Mouse (Mus musculus): ENCODE results near the gene Trim27. TPM values are rescaled to one million over a fixed set of nuclear protein-coding genes. Genes with fewer than 3 reads are reported as not detected.

Trim27 gene
- total and polyA plus RNA-seq, 3 experiments, result 134 to 198 (median 146) TPM

GRCm38 (mm10) chr13:21179724-21180550, 692 bp downstream of the Trim27 start:
- H3K79me2 ChIP-seq (replicated peaks; ENCODE audit: control insufficient read depth, extremely low read depth, insufficient read depth, poor library complexity, severe bottlenecking), result peaks cover 39% of the 10 kb centered on the region
- in situ Hi-C loops (cut with MboI; ENCODE audit: low pct_ligation_motif_present, low pct_unique_long_range_greater_than_20kb, low sequenced_read_pairs), result loop anchor here (5.0 to 10.0 kb wide), 2 partner anchors 42 to 845 kb away; no protein-coding TSS in a partner anchor
- TF ChIP-seq SMC3 (IDR thresholded peaks at IDR 0.05; ENCODE audit: low read depth, low read length) (no peak), RCOR1 (conservative IDR thresholded peaks at IDR 0.05; ENCODE audit: low read depth, low read length) (0 out of 2 replicates have a peak, but pooled peaks have one; percentile 34), MEF2A (IDR thresholded peaks at IDR 0.05; ENCODE audit: borderline replicate concordance, low read depth, low read length) (0 out of 2 replicates have a peak, but pooled peaks have one; percentile 17), JUN (IDR thresholded peaks at IDR 0.05; ENCODE audit: insufficient read depth, low read depth, low read length) (no peak), PAX5 (IDR thresholded peaks at IDR 0.05; ENCODE audit: low read length) (no peak), MAZ (IDR thresholded peaks at IDR 0.05; ENCODE audit: low read depth, low read length) (no peak), TCF12 (IDR thresholded peaks at IDR 0.05; ENCODE audit: low read depth, low read length) (peak; percentile 75), NRF1 (IDR thresholded peaks at IDR 0.05; ENCODE audit: low read depth, low read length) (peak; percentile 83), IRF4 (IDR thresholded peaks at IDR 0.05; ENCODE audit: low read depth, low read length) (peak; percentile 26; the same call in 1 of the 2 replicates), GABPA (IDR thresholded peaks at IDR 0.05; ENCODE audit: insufficient replicate concordance, low read depth, low read length) (no peak; the same call in 1 of the 2 replicates), RAD21 (IDR thresholded peaks at IDR 0.05; ENCODE audit: low read depth, low read length) (no peak), CHD2 (IDR thresholded peaks at IDR 0.05; ENCODE audit: low read length) (no peak), KAT2A (IDR thresholded peaks at IDR 0.05; ENCODE audit: insufficient replicate concordance, low read length) (peak; percentile 72; the same call in 1 of the 2 replicates), USF2 (conservative IDR thresholded peaks at IDR 0.05; ENCODE audit: low read depth, low read length) (no peak), MXI1 (IDR thresholded peaks at IDR 0.05; ENCODE audit: low read depth, low read length) (0 out of 2 replicates have a peak, but pooled peaks have one; percentile 75), MYC (IDR thresholded peaks at IDR 0.05; ENCODE audit: low read depth, low read length) (peak; percentile 76), UBTF (IDR thresholded peaks at IDR 0.05; ENCODE audit: low read depth, low read length) (peak; percentile 67; the same call in 1 of the 2 replicates), E2F4 (IDR thresholded peaks at IDR 0.05; ENCODE audit: insufficient replicate concordance, low read depth, low read length) (peak; percentile 90; the same call in 1 of the 2 replicates), BHLHE40 (IDR thresholded peaks at IDR 0.05; ENCODE audit: low read depth, low read length) (peak; percentile 18; the same call in 1 of the 2 replicates), SIN3A (IDR thresholded peaks at IDR 0.05; ENCODE audit: low read length) (no peak; the same call in 1 of the 2 replicates), ZC3H11A (IDR thresholded peaks at IDR 0.05; ENCODE audit: low read depth, low read length) (no peak), ETS1 (conservative IDR thresholded peaks at IDR 0.05; ENCODE audit: low read depth, low read length) (no peak), ELF1 (IDR thresholded peaks at IDR 0.05; ENCODE audit: low read depth, low read length) (peak; percentile 63), USF1 (IDR thresholded peaks at IDR 0.05; ENCODE audit: low read depth, low read length) (no peak; the same call in 1 of the 2 replicates), ZNF384 (IDR thresholded peaks at IDR 0.05; ENCODE audit: low read depth, low read length) (no peak), HCFC1 (IDR thresholded peaks at IDR 0.05; ENCODE audit: low read depth, low read length) (peak; percentile 72), POLR2AphosphoS2 (IDR thresholded peaks at IDR 0.05; ENCODE audit: low read depth, low read length) (peak; percentile 75), ZMIZ1 (IDR thresholded peaks at IDR 0.05; ENCODE audit: low read depth, low read length) (peak; percentile 75; the same call in 1 of the 2 replicates), EP300 (IDR thresholded peaks at IDR 0.05; ENCODE audit: low read length) (no peak), MAFK (IDR thresholded peaks at IDR 0.05; ENCODE audit: insufficient replicate concordance, low read length) (no peak), CTCF (conservative IDR thresholded peaks at IDR 0.05 in 1 of 2, IDR thresholded peaks at IDR 0.05 in 1 of 2; ENCODE audit: low read depth in 2 of 2, low read length in 2 of 2) (no peak), CHD1 (IDR thresholded peaks at IDR 0.05; ENCODE audit: low read depth, low read length) (no peak), ZKSCAN1 (IDR thresholded peaks at IDR 0.05; ENCODE audit: borderline replicate concordance, low read depth, low read length) (no peak), NELFE (IDR thresholded peaks at IDR 0.05; ENCODE audit: low read depth, low read length) (peak; percentile 91), MAX (IDR thresholded peaks at IDR 0.05; ENCODE audit: low read length) (peak; percentile 47; the same call in 1 of the 2 replicates), POLR2A (IDR thresholded peaks at IDR 0.05; ENCODE audit: low read depth, low read length) (peak; percentile 92), TBP (conservative IDR thresholded peaks at IDR 0.05; ENCODE audit: low read depth, low read length) (peak; percentile 93)

More at GRCm38 (mm10) chr13:21179724-21180550, 692 bp downstream of the Trim27 start:
- DNase-seq (ENCODE audit: extremely low read depth), result peak; percentile 92
- Histone ChIP-seq H3K4me2 (ENCODE audit: insufficient read depth, low read depth, poor library complexity, severe bottlenecking) (peak overlapping the region; percentile 98; the same call in 1 of the 2 replicates), H3K9me3 (replicated peaks; ENCODE audit: low read length) (no peaks in the 10 kb centered on the region), H3K4me1 (ENCODE audit: control insufficient read depth in 1 of 2, insufficient read depth in 2 of 2) (peaks cover 7 to 46% of the 10 kb centered on the region in 2 experiments), H3K9ac (ENCODE audit: insufficient read depth, low read depth) (peak overlapping the region; percentile 81), H3K36me3 (replicated peaks in 1 of 2; ENCODE audit: control insufficient read depth in 1 of 2, insufficient read depth in 1 of 2, low read length in 1 of 2) (peaks cover 17 to 33% of the 10 kb centered on the region in 2 experiments), H3K4me3 (replicated peaks in 1 of 3; ENCODE audit: low read depth in 2 of 3, low read length in 2 of 3, poor library complexity in 1 of 3) (peak overlapping the region; percentile 86 to 100 (median 99)), H3K27me3 (replicated peaks) (peaks cover 3% of the 10 kb centered on the region), H3K27ac (ENCODE audit: insufficient read depth, low read depth) (peak overlapping the region; percentile 89)
- dilution Hi-C loops (cut with MboI; ENCODE audit: extremely low pct_ligation_motif_present, extremely low pct_unique_long_range_greater_than_20kb, low sequenced_read_pairs), result no loop called here

Measured in CH12.LX (cell line).